Mouse (Mus musculus): ENCODE data around the gene Cep131.

Gene Cep131

GRCm38 (mm10) chr11:120026941-120027340, 59.7 kb downstream of the Cep131 start:
- 72% methylated on average over 3 of the region's 3 CpGs for WGBS

GRCm38 (mm10) chr11:120022841-120023240, 63.8 kb downstream of the Cep131 start:
- 40% methylated on average over 12 of the region's 12 CpGs for WGBS

- WGBS = 36% methylated on average over 8 of the region's 8 CpGs
Observed at GRCm38 (mm10) chr11:120022216-120022615, 64.4 kb downstream of the Cep131 start.

GRCm38 (mm10) chr11:120021367-120021766, 65.3 kb downstream of the Cep131 start:
- WGBS = 89% methylated on average over 16 of the region's 16 CpGs

GRCm38 (mm10) chr11:120019542-120020440, 66.8 kb downstream of the Cep131 start:
- 55% methylated on average over 23 of the region's 23 CpGs for WGBS

- 65% methylated on average over 8 of the region's 8 CpGs for WGBS
Observed at GRCm38 (mm10) chr11:120017011-120017410, 69.6 kb downstream of the Cep131 start.

GRCm38 (mm10) chr11:120014758-120015157, 71.9 kb downstream of the Cep131 start:
- WGBS = 76% methylated on average over 4 of the region's 4 CpGs
